Mouse (Mus musculus) neural tube, embryonic 13.5 days (tissue): Measurements from ENCODE around the gene Iah1. TPM values are rescaled to one million over a fixed set of nuclear protein-coding genes. Genes with fewer than 3 reads are reported as not detected.

Experiments
- ATAC-seq: fragments of 200-750 bp; cut with Nextera tagmentation; 2 replicates; pipeline ENCODE4 v1.8.0; 2017; ENCODE audit warnings: low read depth, mild to moderate bottlenecking, moderate TSS enrichment, moderate library complexity
- H3K27ac ChIP-seq: fragments of 300-500 bp; sonication (generic); replicated peaks from 2 replicates; pipeline ENCODE4 v1.5.1; 2015; ENCODE audit warnings: moderate library complexity, mild to moderate bottlenecking, inconsistent platforms
- H3K27me3 ChIP-seq: fragments of 300-500 bp; sonication (generic); 2 replicates; pipeline ENCODE4 v1.6.1; 2015; ENCODE audit warnings: mild to moderate bottlenecking, inconsistent platforms
- H3K36me3 ChIP-seq: fragments of 300-500 bp; sonication (generic); 2 replicates; pipeline ENCODE4 v1.6.1; 2015; ENCODE audit warnings: mild to moderate bottlenecking, inconsistent platforms
- H3K4me1 ChIP-seq: fragments of 300-500 bp; sonication (generic); replicated peaks from 2 replicates; pipeline ENCODE4 v1.6.1; 2015; ENCODE audit warnings: inconsistent platforms
- H3K4me2 ChIP-seq: fragments of 300-500 bp; sonication (generic); 2 replicates; pipeline ENCODE4 v1.6.1; 2015; ENCODE audit warnings: inconsistent platforms, mild to moderate bottlenecking, moderate library complexity
- H3K4me3 ChIP-seq: fragments of 300-500 bp; sonication (generic); 2 replicates; pipeline ENCODE4 v1.5.1; 2015; ENCODE audit warnings: mild to moderate bottlenecking, inconsistent platforms
- H3K9ac ChIP-seq: fragments of 300-500 bp; sonication (generic); 2 replicates; pipeline ENCODE4 v1.6.1; 2015; ENCODE audit warnings: moderate library complexity, mild to moderate bottlenecking, inconsistent platforms
- H3K9me3 ChIP-seq: fragments of 300-500 bp; sonication (generic); 2 replicates; pipeline ENCODE4 v1.6.1; 2016; ENCODE audit warnings: inconsistent platforms
- WGBS: fragments of 180-500 bp; shearing (Covaris S2); methylation state at CpG from one replicate; pipeline ENCODE4 v1.1.7; 2015; 5-methylcytosine and 5-hydroxymethylcytosine counted together
- polyA plus RNA-seq: library from polyadenylated mRNA; unstranded; fragments of >200 nt; fragmentation: Nextera tagmentation; extraction: Ambion mirVana; gene quantifications from 2 replicates; pipeline ENCODE4 v1.2.1, GENCODE M21; 2015

The Iah1 gene
- polyA plus RNA-seq, 1 experiment from 2014 or later = 38.8 TPM

DNA sequence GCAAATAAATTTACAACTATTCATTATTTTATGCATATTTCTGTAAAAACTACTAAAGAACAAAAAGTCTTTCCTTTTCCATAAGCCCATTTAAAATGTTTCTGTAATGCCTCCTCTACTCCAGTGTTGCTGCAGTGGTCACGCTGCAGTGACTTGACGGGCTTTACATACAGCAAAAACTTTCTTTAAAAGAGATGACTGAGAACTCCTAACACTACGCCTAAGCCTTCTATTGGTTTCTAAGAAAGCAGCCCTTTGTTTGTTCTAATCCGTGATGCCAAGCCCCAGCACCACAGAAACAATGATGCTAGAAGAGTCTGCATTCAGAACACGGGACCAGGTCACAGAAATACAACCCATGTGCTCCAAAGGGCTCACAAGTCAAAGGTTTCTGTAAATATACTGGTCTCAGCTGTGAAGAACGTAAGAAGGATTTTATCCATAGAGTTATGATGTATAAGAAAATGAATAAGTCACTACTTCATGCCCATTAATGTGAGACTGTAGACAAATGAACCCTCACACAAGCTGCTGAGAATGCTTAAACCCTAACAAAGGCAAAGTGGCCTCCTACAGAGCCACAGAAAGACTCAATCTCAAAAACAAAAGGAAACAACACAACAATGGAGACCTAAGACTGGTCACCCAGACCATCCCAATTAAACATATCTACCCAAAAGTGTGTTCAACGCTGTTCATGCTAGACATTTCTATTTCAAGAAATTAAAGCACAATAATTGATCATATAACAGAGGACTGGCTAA lies 34.1 kb downstream of the Iah1 start:
- Histone ChIP-seq H3K27ac (no peak overlapping the region), H3K9ac (no peak overlapping the region), H3K27me3 (no peaks in the 10 kb centered on the region), H3K4me2 (no peak overlapping the region), H3K36me3 (peaks cover 59% of the 10 kb centered on the region), H3K4me3 (no peak overlapping the region), H3K9me3 (no peaks in the 10 kb centered on the region), H3K4me1 (no peaks in the 10 kb centered on the region)
- WGBS = 48% methylated on average over 7 of the region's 7 CpGs
- no peak for ATAC-seq

DNA sequence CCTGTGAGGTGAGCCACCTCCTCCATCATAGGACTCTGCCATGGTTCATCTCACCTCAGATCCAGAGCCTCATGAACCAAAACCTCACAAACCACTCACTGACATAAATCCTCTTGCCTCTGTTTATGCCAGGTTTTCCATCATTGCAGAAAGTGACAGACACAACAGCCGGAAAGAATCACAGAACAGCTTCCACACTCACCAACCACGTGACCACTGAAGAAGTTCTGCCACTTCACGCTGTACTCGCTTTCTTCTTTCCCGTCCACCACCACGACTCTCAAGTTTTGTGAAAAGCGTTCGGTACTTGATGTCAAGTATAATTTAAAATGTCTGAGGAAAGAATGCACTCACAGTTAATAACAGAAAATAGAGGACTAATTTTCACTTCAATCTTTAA lies 37.5 kb downstream of the Iah1 start:
- no peaks in the 10 kb centered on the region for H3K27me3 ChIP-seq
- no peak overlapping the region for H3K4me3 ChIP-seq
- ATAC-seq = no peak
- no peak overlapping the region for H3K27ac ChIP-seq
- no peak overlapping the region for H3K9ac ChIP-seq
- peaks cover 54% of the 10 kb centered on the region for H3K36me3 ChIP-seq
- no peaks in the 10 kb centered on the region for H3K4me1 ChIP-seq
- no peaks in the 10 kb centered on the region for H3K9me3 ChIP-seq
- no peak overlapping the region for H3K4me2 ChIP-seq
- WGBS = 96% methylated on average over 8 of the region's 8 CpGs

DNA sequence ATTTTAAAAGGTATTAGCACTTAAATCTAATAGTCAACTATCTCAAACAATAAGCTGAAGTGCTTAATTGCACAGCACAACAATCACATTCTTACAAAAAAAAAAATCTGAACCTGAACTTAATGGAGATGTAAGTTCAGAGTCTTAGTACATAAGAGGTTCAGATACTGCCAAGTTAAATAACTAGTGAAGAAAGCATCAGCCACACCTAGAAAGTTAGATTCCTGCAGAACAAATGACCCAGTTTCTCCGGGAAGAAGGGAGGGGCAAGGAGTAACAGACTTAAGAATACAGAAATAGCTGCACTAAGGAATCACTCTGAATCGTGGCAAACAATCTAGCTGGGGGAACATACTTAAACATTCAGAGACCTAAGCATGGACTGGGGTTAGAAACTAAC lies 46.5 kb downstream of the Iah1 start:
- Histone ChIP-seq H3K9ac (no peak overlapping the region), H3K27ac (no peak overlapping the region), H3K36me3 (peaks cover 12% of the 10 kb centered on the region), H3K4me2 (no peak overlapping the region), H3K9me3 (no peaks in the 10 kb centered on the region), H3K4me1 (no peaks in the 10 kb centered on the region), H3K27me3 (no peaks in the 10 kb centered on the region), H3K4me3 (no peak overlapping the region)
- ATAC-seq = no peak
- WGBS = 84% methylated on average over 2 of the region's 2 CpGs

- Histone ChIP-seq H3K27me3 (no peaks in the 10 kb centered on the region), H3K4me2 (no peak overlapping the region), H3K27ac (no peak overlapping the region), H3K9me3 (no peaks in the 10 kb centered on the region), H3K4me1 (no peaks in the 10 kb centered on the region), H3K36me3 (peaks cover 12% of the 10 kb centered on the region), H3K4me3 (no peak overlapping the region), H3K9ac (no peak overlapping the region)
- 88% methylated on average over 3 of the region's 3 CpGs for WGBS
- no peak for ATAC-seq
These were observed 47.0 kb downstream of the Iah1 start for GRCm38 (mm10) chr12:21363195-21363594.

DNA sequence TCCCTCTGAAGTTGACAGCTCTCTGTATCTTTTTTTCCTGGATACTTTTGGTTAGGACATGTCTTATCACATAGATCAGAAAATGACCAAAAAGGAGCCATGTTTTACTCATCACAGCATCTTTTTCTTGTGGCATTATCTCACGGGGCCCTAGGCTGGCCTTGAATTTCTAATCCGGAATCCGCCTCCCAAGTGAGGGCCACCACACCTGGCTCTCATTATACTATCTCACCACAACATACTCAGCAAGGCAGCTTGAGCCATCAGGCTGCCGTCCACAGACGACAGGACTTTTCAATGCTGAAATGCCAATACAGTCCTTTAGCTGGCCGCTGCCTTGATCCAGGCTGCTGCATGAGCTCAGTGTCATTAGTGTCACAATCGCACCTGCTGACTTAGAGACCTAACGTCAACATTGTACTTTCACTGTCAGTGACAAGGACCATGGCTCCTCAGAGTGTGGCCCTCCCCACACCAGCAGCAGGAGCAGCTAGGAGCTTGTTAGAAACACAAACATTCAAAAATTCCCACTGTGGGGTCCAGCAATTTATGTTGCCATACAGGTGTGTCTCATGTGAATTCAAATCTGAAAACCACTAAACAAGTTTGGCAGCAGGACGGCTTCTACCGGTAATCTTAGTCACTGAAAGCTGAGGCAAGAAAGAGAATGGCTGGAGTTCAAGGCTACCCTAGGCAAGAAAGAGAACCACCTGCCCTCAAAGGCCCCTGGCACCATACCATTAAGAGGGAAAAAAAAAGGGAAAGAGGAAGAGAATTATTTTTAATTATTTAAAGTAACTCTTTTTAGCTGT lies 48.6 kb downstream of the Iah1 start:
- no peak overlapping the region for H3K9ac ChIP-seq
- H3K4me2 ChIP-seq = no peak overlapping the region
- peaks cover 12% of the 10 kb centered on the region for H3K36me3 ChIP-seq
- H3K27ac ChIP-seq = no peak overlapping the region
- no peaks in the 10 kb centered on the region for H3K9me3 ChIP-seq
- 84% methylated on average over 10 of the region's 10 CpGs for WGBS
- ATAC-seq = no peak
- no peaks in the 10 kb centered on the region for H3K4me1 ChIP-seq
- no peaks in the 10 kb centered on the region for H3K27me3 ChIP-seq
- no peak overlapping the region for H3K4me3 ChIP-seq

DNA sequence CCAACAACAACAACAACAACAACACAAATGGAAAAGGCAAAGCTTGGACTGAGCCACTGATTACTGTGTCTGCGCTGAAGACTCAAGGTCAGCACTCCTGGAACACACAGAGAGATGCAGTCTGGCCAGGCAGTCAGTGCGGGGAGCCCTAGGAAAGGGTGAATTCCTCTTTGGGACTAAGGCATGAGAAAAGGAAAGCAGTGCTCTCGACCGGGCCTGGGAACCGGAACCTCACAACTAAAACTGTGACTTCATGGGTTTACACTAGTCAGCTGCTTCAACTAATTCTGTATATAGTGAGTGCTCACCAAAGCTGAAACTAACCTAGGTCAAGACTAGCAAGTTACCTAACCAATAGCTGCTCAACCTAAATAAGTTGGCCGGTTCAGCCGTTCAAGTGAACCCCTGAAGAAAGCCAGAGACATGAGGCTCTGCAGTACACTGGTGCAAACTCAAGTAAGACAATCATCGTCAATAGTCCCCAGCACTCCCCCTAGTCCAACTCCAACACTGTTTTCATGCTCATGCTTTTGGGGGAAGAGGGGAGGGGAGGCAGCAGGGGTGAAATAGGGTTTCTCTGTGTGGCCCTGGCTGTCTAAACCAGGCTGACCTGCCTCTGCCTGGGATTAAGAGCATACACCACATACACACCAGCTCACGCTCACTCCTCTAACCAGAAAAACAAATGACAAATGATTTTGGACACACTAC lies 52.3 kb downstream of the Iah1 start:
- no peak overlapping the region for H3K9ac ChIP-seq
- H3K4me3 ChIP-seq = no peak overlapping the region
- no peaks in the 10 kb centered on the region for H3K27me3 ChIP-seq
- no peaks in the 10 kb centered on the region for H3K9me3 ChIP-seq
- H3K36me3 ChIP-seq = no peaks in the 10 kb centered on the region
- no peak overlapping the region for H3K27ac ChIP-seq
- no peak overlapping the region for H3K4me2 ChIP-seq
- peaks cover 11% of the 10 kb centered on the region for H3K4me1 ChIP-seq
- no peak for ATAC-seq
- WGBS = 93% methylated on average over 9 of the region's 9 CpGs

DNA sequence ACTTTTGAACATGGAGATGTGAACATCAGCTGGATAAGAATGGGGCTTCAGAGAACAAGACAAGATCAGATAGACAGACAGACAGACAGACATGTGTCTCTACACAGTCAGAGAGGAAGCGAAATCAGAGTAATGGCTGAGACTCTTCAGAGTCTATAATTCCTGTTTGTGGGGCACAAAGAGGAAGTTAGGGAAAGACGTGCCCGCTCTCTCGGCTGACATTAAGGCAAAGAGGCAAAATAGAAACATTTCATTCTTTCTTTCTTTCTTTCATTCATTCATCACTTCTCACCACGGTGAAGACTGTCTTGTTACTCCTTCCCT lies 52.9 kb downstream of the Iah1 start:
- no peaks in the 10 kb centered on the region for H3K9me3 ChIP-seq
- H3K27me3 ChIP-seq = no peaks in the 10 kb centered on the region
- H3K9ac ChIP-seq = no peak overlapping the region
- H3K4me3 ChIP-seq = no peak overlapping the region
- no peak for ATAC-seq
- peaks cover 11% of the 10 kb centered on the region for H3K4me1 ChIP-seq
- no peaks in the 10 kb centered on the region for H3K36me3 ChIP-seq
- no peak overlapping the region for H3K4me2 ChIP-seq
- WGBS = 94% methylated on average over 5 of the region's 5 CpGs
- no peak overlapping the region for H3K27ac ChIP-seq

GRCm38 (mm10) chr12:21370035-21370611 lies 53.9 kb downstream of the Iah1 start:
- Histone ChIP-seq H3K4me2 (no peak overlapping the region), H3K9ac (no peak overlapping the region), H3K9me3 (no peaks in the 10 kb centered on the region), H3K4me3 (no peak overlapping the region), H3K27me3 (no peaks in the 10 kb centered on the region), H3K36me3 (no peaks in the 10 kb centered on the region), H3K4me1 (peaks cover 15% of the 10 kb centered on the region), H3K27ac (no peak overlapping the region)
- ATAC-seq = no peak
- WGBS = 96% methylated on average over 1 of the region's 1 CpGs

DNA sequence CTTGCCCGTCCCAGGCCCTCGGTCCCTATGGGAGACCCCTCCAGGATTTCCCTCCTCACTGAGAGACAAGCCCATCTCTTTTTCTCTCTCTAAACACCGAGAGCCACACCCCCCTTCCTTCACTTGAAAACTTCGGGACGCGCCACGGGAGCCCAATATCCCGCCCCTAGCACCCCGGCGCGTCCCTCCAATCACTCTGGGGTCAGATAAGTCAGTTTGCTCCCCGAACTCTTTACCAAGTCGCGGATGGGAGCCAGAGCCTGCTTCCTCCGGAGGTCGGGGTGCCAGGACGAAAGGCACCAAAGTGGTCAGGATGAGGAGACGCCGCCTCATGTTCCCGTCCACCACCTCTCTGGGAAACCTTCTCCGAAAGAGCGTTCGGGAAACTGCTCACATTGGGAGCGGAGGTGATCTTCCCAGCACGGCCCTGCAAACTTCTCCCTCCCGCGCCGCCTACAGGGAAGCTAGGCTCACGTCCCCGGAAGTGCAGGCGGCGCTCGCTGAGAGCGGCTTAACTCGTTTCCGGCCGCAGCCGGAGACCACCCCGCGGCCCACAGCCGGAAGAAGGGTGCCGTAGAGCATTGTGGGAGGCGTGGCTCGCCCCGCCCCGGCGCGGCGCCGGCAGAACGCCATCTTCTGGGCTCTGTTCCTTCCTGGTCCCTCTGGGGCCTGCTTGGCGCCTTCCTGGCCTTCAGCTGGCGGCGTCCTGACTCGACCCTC lies 57.1 kb downstream of the Iah1 start, which contains the start of gene Adam17:
Adam17 (minus strand) TSS at position 533 of the 720 bp plus-strand sequence.
- H3K36me3 ChIP-seq = no peaks in the 10 kb centered on the region
- under 1% methylated on average over 55 of the region's 55 CpGs for WGBS
- peak within 1 kb of the TSS; percentile 97 for H3K27ac ChIP-seq
- H3K9me3 ChIP-seq = no peaks in the 10 kb centered on the region
- peak within 1 kb of the TSS; percentile 88 for H3K4me2 ChIP-seq
- peak; percentile 98 for ATAC-seq
- H3K4me1 ChIP-seq = peaks cover 15% of the 10 kb centered on the region
- no peaks in the 10 kb centered on the region for H3K27me3 ChIP-seq
- H3K4me3 ChIP-seq = peak within 1 kb of the TSS; percentile 74
- H3K9ac ChIP-seq = peak within 1 kb of the TSS; percentile 91
